Mouse (Mus musculus): ENCODE data around the gene Rps6kl1.

DNA sequence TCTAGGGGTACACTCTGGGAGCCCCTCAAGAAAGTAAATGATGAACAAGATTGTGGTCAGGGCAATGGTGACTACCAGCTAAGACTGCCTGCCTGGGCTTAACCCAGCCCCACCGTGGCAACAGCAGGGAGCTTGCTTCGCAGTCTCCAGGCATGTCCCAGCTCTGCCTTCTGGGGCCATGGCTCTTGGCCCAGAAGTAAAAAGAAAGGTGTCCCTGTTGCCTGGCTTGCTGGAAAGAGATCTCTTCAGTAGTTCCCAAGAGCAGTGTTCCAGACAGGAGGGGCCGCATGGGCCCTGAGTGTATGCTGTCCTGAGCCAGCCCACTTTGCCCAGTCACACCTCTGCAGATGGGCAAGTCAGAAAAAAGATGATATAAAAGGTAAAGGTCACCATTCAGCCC lies 18.8 kb upstream of the Rps6kl1 start:
- TF ChIP-seq CTCF (IDR thresholded peaks at IDR 0.05; ENCODE audit: low read depth), result no peak
- TF ChIP-seq EP300 (IDR thresholded peaks at IDR 0.05; ENCODE audit: low read depth), result no peak

Measured in liver, embryonic 14.5 days (tissue).